Mouse (Mus musculus) neural tube, embryonic 11.5 days (tissue): Measurements from ENCODE around the gene Srgap1. TPM values are rescaled to one million over a fixed set of nuclear protein-coding genes. Genes with fewer than 3 reads are reported as not detected.

ENCODE experiments used
- ATAC-seq: fragments of 200-750 bp; cut with Nextera tagmentation; 2 replicates; pipeline ENCODE4 v1.8.0; 2017; ENCODE audit warnings: moderate number of reproducible peaks, mild to moderate bottlenecking, moderate TSS enrichment, moderate library complexity; ENCODE audit not compliant: insufficient read depth, low FRiP score, low TSS enrichment
- DNase-seq: peaks from one replicate; pipeline ENCODE4 v3.0.0-alpha.2; 2015; ENCODE audit warnings: low spot score
- H3K27ac ChIP-seq: fragments of 300-500 bp; sonication (generic); 2 replicates; pipeline ENCODE4 v1.5.1; 2014; ENCODE audit warnings: low read depth, mild to moderate bottlenecking, low read length
- H3K27me3 ChIP-seq: fragments of 300-500 bp; sonication (generic); 2 replicates; pipeline ENCODE4 v1.6.1; 2014; ENCODE audit warnings: mild to moderate bottlenecking, low read length, mixed read lengths; ENCODE audit not compliant: control insufficient read depth, insufficient read depth
- H3K36me3 ChIP-seq: fragments of 300-500 bp; sonication (generic); 2 replicates; pipeline ENCODE4 v1.6.1; 2014; ENCODE audit warnings: mild to moderate bottlenecking, low read length, moderate library complexity, mixed read lengths; ENCODE audit not compliant: control insufficient read depth, insufficient read depth
- H3K4me1 ChIP-seq: fragments of 300-500 bp; sonication (generic); 2 replicates; pipeline ENCODE4 v1.6.1; 2014; ENCODE audit warnings: low read length, mixed read lengths; ENCODE audit not compliant: control insufficient read depth, insufficient read depth
- H3K4me2 ChIP-seq: fragments of 300-500 bp; sonication (generic); 2 replicates; pipeline ENCODE4 v1.6.1; 2014; ENCODE audit warnings: low read depth, mild to moderate bottlenecking, moderate library complexity
- H3K4me3 ChIP-seq: fragments of 300-500 bp; sonication (generic); 2 replicates; pipeline ENCODE4 v1.5.1; 2014; ENCODE audit warnings: low read depth, low read length
- H3K9ac ChIP-seq: fragments of 300-500 bp; sonication (generic); 2 replicates; pipeline ENCODE4 v1.6.1; 2014; ENCODE audit warnings: mild to moderate bottlenecking, low read length
- H3K9me3 ChIP-seq: fragments of 300-500 bp; sonication (generic); 2 replicates; pipeline ENCODE4 v1.6.1; 2016; ENCODE audit warnings: low read length; ENCODE audit not compliant: control insufficient read depth
- WGBS: fragments of 180-500 bp; shearing (Covaris S2); extraction: QIAGEN DNeasy Blood & Tissue Kit; methylation state at CpG from one replicate; pipeline ENCODE4 v1.1.7; 2014; 5-methylcytosine and 5-hydroxymethylcytosine counted together
- polyA plus RNA-seq: library from polyadenylated mRNA; unstranded; fragments of >200 nt; fragmentation: Nextera tagmentation; extraction: Ambion mirVana; gene quantifications from 2 replicates; pipeline ENCODE4 v1.2.1, GENCODE M21; 2014

The Srgap1 gene
- polyA plus RNA-seq, 1 experiment from 2014 or later, result 11.0 TPM

DNA sequence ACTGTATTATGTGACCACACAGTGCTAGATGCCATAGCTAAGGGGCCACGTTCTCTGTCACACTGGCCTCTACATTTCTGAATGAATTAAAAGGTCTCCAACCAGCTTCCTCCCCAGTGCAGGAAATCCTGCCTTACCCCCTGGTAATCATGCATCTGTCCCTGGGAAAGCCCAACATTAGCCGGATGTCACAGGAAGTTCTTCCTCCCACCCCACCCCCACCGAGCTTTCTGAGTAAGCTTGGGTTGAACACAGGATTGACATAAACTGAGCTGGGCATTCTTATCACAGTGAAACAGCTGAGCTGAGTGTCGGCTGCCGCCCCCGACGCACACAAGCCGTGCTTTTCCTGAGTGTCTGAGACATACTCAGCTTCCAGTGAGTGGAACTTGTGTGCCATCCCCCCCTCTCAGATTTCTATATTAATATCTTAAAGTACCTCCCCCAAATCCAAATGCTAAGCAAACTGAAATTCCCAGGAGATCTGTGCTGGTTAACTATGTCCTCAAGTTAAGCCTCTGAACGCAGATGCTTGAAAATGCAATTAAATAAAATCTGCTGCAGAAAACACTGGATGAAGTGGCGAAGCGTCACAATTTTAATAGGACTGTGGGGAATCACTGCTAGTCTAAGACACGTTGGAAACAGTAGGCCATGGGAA, 38.3 kb downstream of the Srgap1 start:
- 76% methylated on average over 12 of the region's 12 CpGs for WGBS
- Histone ChIP-seq H3K4me2 (no peak overlapping the region), H3K9me3 (no peaks in the 10 kb centered on the region), H3K9ac (no peak overlapping the region), H3K4me1 (no peaks in the 10 kb centered on the region), H3K36me3 (no peaks in the 10 kb centered on the region), H3K27me3 (no peaks in the 10 kb centered on the region), H3K4me3 (no peak overlapping the region), H3K27ac (no peak overlapping the region)
- DNase-seq (no peak), ATAC-seq (no peak)

DNA sequence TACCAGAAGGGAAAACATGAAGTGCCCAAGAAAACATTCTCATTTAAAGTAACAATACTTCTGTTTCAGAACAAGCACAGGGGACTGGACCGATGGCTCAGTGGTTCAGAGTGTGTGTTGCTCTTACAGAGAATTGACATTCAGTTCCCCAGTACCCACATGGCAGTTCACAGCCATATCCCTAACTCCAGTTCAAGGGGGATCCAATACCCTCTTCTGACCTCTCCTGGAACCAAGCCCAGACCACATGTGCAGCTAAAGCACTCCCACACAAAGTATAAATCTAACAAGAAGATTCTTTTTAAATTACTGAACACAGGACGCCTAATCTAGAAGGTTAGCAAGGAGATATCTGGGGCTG, 38.8 kb downstream of the Srgap1 start:
- 91% methylated on average over 2 of the region's 2 CpGs for WGBS
- Histone ChIP-seq H3K36me3 (no peaks in the 10 kb centered on the region), H3K27ac (no peak overlapping the region), H3K27me3 (no peaks in the 10 kb centered on the region), H3K9ac (no peak overlapping the region), H3K4me2 (no peak overlapping the region), H3K4me3 (no peak overlapping the region), H3K9me3 (no peaks in the 10 kb centered on the region), H3K4me1 (no peaks in the 10 kb centered on the region)
- no peak for ATAC-seq
- DNase-seq, result no peak

DNA sequence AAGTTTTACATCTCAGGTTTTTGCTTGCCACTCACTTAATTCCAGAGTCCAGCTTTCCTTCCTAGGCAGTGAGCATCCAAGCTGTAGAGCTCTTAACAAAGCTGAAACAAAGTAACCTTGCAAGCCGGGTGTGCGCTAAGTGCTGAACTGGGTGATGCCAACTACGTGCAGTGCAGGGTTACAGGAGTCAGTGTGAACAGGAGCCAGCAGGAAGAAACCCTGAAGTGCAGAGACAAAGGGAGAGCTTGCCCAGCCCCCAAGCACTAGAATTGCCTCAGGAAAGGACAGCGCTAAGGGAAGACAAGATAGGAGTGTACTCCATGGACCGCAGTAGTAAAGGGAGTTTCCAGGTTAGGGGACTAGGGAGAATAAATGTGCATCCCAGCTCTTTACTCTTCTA, 40.5 kb downstream of the Srgap1 start:
- WGBS, result 57% methylated on average over 5 of the region's 5 CpGs
- no peak for ATAC-seq
- DNase-seq, result no peak
- no peak overlapping the region for H3K27ac ChIP-seq
- no peak overlapping the region for H3K4me3 ChIP-seq
- H3K4me2 ChIP-seq, result no peak overlapping the region
- no peaks in the 10 kb centered on the region for H3K4me1 ChIP-seq
- no peaks in the 10 kb centered on the region for H3K27me3 ChIP-seq
- no peaks in the 10 kb centered on the region for H3K9me3 ChIP-seq
- no peak overlapping the region for H3K9ac ChIP-seq
- H3K36me3 ChIP-seq, result no peaks in the 10 kb centered on the region

DNA sequence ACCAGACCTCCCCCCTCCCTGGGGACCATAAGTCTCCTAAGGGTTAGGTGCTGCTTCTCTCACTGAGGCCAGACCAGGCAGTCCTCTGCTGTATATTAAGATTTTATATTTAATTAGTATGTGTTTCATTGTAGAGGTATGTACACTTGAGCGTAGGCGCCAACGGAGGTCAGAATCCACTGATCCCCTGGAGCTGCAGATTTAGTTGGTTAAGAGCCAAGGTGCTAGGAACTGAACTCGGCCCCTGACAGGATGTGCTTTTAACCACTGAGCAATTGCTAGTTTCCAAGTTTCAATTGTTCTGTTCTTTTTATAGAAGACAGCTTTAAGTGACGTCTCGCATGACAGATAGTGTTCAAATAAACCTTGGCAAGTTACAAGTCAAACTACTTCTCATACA, 41.0 kb downstream of the Srgap1 start:
- no peak overlapping the region for H3K9ac ChIP-seq
- H3K4me2 ChIP-seq, result no peak overlapping the region
- H3K4me3 ChIP-seq, result no peak overlapping the region
- H3K36me3 ChIP-seq, result no peaks in the 10 kb centered on the region
- H3K27ac ChIP-seq, result no peak overlapping the region
- no peaks in the 10 kb centered on the region for H3K27me3 ChIP-seq
- ATAC-seq (no peak), DNase-seq (no peak)
- H3K4me1 ChIP-seq, result no peaks in the 10 kb centered on the region
- 94% methylated on average over 6 of the region's 6 CpGs for WGBS
- H3K9me3 ChIP-seq, result no peaks in the 10 kb centered on the region

DNA sequence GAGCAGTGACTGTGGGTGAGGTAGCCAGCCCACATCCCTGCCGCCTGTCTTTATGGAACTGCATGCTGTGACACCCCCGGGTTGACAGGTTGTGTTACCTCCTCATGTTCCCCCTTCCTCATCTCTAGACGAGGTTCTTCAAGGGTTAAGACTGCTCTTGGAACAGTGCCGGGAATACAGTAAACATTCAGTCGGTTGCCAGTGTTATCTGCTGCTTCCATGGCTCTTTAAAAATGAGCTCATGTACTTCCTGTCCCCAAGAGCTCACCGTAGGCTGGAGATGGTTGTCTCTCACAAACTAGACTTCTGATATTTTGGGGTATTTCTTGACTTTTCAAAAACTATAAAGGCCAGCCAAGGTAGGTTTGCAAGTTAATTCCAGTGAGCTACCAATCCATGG, 41.6 kb downstream of the Srgap1 start:
- DNase-seq, result no peak

DNA sequence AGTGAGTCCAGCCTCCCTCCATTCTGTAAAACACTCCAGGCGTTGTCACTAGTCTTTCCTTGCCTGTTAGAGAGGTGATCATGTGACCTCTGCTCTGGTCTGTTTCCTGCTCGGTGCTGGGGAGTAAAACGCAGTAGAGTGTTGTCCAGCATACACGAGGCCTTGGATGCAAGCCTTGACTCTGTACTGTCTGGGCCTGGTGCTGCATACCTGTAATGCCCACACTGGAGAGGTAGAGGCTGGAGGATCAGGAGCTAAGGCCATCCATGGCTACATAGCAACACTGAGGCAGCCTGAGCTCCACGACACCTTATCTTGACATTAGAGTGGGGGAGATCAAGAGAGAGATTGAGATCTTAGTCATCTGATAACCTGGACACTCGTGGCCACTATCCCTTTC, 44.2 kb downstream of the Srgap1 start:
- H3K27ac ChIP-seq, result no peak overlapping the region
- no peaks in the 10 kb centered on the region for H3K27me3 ChIP-seq
- DNase-seq (no peak), ATAC-seq (no peak)
- no peaks in the 10 kb centered on the region for H3K9me3 ChIP-seq
- H3K9ac ChIP-seq, result no peak overlapping the region
- H3K4me1 ChIP-seq, result no peaks in the 10 kb centered on the region
- WGBS, result 80% methylated on average over 6 of the region's 6 CpGs
- H3K36me3 ChIP-seq, result no peaks in the 10 kb centered on the region
- H3K4me3 ChIP-seq, result no peak overlapping the region
- H3K4me2 ChIP-seq, result no peak overlapping the region

More for the DNA sequence above, 41.6 kb downstream of the Srgap1 start:
- no peaks in the 10 kb centered on the region for H3K4me1 ChIP-seq
- no peak overlapping the region for H3K9ac ChIP-seq
- no peak overlapping the region for H3K27ac ChIP-seq
- no peaks in the 10 kb centered on the region for H3K9me3 ChIP-seq
- ATAC-seq, result no peak
- H3K36me3 ChIP-seq, result no peaks in the 10 kb centered on the region
- no peaks in the 10 kb centered on the region for H3K27me3 ChIP-seq
- H3K4me2 ChIP-seq, result no peak overlapping the region
- H3K4me3 ChIP-seq, result no peak overlapping the region
- 74% methylated on average over 6 of the region's 6 CpGs for WGBS

DNA sequence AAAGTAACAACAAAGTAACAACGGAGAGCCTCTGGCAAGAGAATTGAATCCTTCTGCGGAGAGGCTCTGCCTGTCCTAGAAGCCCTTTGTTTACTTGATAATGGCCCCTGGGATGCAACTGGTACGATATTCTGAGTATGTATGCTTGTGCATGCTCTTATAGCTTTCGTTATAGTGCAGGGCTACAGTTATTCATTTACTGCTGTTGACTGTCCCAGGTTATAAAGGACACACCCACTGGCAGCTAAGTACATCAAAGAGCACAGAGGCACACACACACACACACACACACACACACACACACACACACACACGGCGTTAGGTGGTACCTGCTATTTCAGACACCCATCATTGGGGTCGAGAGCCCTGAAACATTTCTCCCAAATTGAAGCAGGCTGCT, 48.3 kb downstream of the Srgap1 start:
- Histone ChIP-seq H3K4me3 (no peak overlapping the region), H3K4me2 (no peak overlapping the region), H3K9ac (no peak overlapping the region), H3K36me3 (no peaks in the 10 kb centered on the region), H3K9me3 (no peaks in the 10 kb centered on the region), H3K27me3 (no peaks in the 10 kb centered on the region), H3K27ac (no peak overlapping the region), H3K4me1 (peaks cover 11% of the 10 kb centered on the region; the same call in 1 of the 2 replicates)
- WGBS, result 78% methylated on average over 7 of the region's 7 CpGs
- DNase-seq, result no peak
- ATAC-seq, result no peak

DNA sequence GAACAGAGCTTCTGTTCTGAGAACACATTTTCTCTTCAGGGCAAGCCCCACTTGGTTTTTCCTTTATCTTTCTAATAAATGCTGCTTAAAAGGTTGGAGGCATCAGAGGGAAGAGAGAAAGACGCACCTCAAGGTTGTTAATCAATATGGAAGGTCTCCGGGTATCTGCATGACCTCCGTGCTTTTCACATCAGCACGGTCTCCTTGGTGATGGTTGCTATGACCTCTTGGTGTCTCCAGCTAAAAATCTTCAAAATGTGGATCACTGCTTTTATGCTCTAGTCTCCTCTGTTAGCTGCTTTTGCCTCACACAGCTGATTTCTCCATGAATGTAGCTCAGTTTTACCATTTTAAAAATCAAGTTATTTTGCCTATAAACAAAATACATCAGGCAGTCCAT, 50.6 kb downstream of the Srgap1 start:
- H3K36me3 ChIP-seq, result no peaks in the 10 kb centered on the region
- no peak overlapping the region for H3K27ac ChIP-seq
- ATAC-seq, result peak; percentile 76
- H3K9me3 ChIP-seq, result no peaks in the 10 kb centered on the region
- no peak overlapping the region for H3K9ac ChIP-seq
- 40% methylated on average over 4 of the region's 4 CpGs for whole genome bisulfite sequencing
- DNase-seq, result peak; percentile 45
- H3K4me3 ChIP-seq, result no peak overlapping the region
- H3K4me2 ChIP-seq, result no peak overlapping the region
- H3K4me1 ChIP-seq, result peaks cover 11% of the 10 kb centered on the region; the same call in 1 of the 2 replicates
- no peaks in the 10 kb centered on the region for H3K27me3 ChIP-seq

DNA sequence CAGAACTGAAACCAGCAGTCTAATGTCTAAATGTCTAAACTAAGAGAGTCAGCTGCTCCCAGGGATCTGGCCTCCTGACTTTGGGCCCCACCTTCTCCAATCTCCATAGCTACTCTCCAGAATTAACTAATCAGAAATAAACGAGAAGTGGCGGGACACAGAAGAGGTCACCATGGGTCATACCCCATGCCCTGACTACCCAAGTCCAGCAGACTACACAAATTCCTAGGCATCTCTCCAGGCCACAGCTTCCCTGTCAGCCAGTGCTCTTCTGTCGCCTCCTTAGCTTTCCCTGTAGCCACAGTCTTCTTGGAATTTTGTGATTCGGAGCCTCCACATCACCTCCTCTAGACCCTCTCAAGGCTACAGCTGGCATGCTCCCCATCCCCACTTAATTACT, 51.7 kb downstream of the Srgap1 start:
- no peak overlapping the region for H3K9ac ChIP-seq
- ATAC-seq (no peak), DNase-seq (no peak)
- H3K4me1 ChIP-seq, result peaks cover 11% of the 10 kb centered on the region; the same call in 1 of the 2 replicates
- no peaks in the 10 kb centered on the region for H3K36me3 ChIP-seq
- no peaks in the 10 kb centered on the region for H3K9me3 ChIP-seq
- no peak overlapping the region for H3K4me3 ChIP-seq
- H3K27ac ChIP-seq, result no peak overlapping the region
- H3K4me2 ChIP-seq, result no peak overlapping the region
- no peaks in the 10 kb centered on the region for H3K27me3 ChIP-seq
- WGBS, result 49% methylated on average over 4 of the region's 4 CpGs
